Mouse (Mus musculus) cerebellum, adult (tissue): ENCODE results near the gene Phtf2.

Experiments used
- ATAC-seq: cut with Nextera tagmentation; 2 replicates; pipeline ENCODE4 v1.9.2; 2017; ENCODE audit warnings: mild to moderate bottlenecking, moderate library complexity, mixed read lengths; ENCODE audit not compliant: insufficient number of reproducible peaks, low FRiP score, low TSS enrichment

Gene Phtf2

DNA sequence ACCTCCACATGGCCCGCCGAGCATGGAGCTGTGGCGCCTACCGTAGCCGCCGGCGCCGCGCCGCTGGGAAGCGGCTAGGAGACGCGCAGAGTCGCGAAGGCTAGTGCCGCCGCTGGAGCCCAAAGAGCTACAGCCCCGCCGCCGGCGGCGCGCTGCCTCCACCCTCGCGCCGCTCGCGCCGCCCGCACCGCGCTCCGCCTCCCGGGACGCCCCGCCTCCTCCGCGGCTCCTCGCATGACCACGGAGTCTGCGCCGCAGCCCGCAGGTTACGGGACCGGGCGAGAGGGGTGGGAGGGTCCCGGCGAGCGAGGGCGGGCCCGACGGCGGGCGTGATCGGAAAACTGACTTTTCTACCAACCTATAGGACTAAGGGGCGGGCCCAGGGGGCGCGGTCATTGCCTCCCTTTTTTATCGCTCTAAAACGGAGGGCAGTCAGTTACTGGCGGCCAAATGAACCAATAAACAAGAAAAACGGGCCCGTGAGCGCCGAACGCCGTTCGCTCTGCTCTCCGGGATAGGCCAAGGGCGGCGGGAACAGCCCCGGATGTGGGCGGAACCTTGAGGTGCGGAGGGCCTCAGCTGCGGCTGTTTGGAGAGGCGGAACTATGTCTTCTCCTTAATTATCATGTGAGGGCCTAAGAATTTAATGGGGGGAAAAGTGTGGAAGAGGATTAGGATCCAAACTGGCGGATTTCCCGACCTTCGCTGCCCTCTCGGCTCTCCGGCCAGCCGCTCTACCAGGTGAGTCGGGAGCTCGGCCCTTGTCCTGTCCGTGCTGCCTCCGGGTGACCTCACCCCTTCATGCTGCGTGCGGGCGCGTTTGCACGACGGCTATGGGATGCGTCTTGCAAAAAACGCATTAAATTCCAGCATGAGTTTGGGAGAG lies at the start of gene Phtf2, which contains the start of gene Tmem60:
Gene Phtf2 (minus strand): TSS at position 210 of the 886 bp plus-strand sequence.
Gene Tmem60 (plus strand): TSS at position 277 of the 886 bp plus-strand sequence.
- ATAC-seq: peak; percentile 94

- ATAC-seq: no peak
Measured at GRCm38 (mm10) chr5:20931300-20931699, 49.4 kb upstream of the Phtf2 start.

DNA sequence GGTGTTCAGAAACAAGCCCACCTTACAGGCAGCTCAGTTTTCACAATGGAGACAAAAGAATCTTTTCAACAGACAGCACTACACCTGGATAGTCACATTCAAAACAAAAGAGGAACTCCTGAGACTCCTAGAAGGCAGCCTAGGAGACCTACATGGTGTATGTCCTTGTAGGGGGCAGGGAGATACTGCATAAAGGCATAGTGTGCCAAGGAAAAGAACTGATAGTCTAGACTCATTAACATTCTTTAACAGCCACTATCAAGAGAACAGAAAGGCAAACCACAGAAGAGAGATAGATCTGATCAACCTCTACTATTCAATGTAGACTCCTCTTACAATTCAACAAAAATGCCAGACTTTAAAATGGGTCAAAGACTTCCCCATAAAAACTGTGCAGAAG lies 48.5 kb upstream of the Phtf2 start:
- ATAC-seq: no peak

- no peak for ATAC-seq
Measured at GRCm38 (mm10) chr5:20929669-20930151, 47.8 kb upstream of the Phtf2 start.

- ATAC-seq: no peak
Measured at GRCm38 (mm10) chr5:20925451-20925850, 43.5 kb upstream of the Phtf2 start.

GRCm38 (mm10) chr5:20924608-20925007 lies 42.7 kb upstream of the Phtf2 start:
- no peak for ATAC-seq

GRCm38 (mm10) chr5:20919566-20919965 lies 37.6 kb upstream of the Phtf2 start:
- no peak for ATAC-seq

GRCm38 (mm10) chr5:20918967-20919366 lies 37.0 kb upstream of the Phtf2 start:
- ATAC-seq: no peak

DNA sequence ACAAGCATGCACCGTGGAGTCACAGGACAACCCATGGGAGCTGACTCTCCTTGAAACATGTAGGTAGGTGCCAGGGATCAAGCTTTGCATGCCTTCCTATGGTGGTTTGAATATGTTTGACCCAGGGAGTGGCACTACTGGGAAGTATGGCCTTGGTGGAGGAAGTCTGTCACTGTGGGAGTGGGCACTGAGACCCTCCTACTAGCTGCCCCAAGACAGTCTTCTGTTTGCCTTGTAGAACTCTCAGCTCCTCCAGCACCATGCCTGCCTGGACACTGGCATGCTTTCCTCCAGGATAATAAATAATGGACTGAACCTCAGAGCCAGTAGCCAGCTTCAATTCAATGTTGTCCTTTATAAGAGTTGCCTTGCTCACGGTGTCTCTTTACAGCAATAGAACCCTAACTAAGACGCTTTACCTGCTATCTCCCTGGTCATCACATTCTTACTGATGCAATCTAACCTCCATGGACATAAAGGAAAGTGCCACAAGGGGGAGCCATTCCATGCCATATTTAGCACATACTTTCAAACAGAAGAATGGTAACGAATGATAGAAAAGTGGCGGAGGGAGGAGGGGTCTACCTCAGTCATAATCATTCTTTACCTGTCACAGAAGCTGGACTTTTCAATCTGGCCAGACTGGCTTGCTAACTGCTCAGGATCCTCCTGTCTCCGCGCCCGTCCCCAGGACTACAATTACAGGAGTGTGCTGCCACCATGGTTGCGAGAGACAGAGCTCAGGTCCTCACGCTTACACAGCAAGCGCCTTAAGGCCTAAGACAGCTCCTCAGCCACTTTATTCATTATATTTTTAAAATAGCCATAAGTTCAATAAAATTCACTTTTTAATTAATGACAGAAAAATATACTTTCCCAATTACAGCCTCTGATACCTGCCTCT lies 31.7 kb upstream of the Phtf2 start:
- ATAC-seq: peak; percentile 90

DNA sequence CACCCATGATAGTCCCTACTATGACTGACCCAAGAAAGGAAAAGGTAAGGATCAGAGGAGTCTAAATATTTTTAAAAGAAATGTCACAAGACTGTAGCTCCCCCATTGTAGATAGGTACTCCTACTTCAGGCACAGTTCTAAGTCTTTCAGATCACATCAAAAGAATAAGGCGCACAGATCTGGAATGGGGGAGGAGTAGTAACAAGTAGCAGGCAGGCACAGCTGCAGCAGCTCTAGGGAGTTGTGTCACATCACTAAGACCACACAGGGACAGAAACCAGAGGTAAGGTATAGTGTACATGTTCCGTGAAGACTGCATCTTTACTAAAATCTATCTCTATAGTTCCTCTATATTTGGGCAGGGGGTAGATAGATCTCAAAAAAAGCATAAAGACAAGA lies 29.8 kb upstream of the Phtf2 start:
- ATAC-seq: no peak

GRCm38 (mm10) chr5:20906191-20906590 lies 24.3 kb upstream of the Phtf2 start:
- ATAC-seq: no peak

DNA sequence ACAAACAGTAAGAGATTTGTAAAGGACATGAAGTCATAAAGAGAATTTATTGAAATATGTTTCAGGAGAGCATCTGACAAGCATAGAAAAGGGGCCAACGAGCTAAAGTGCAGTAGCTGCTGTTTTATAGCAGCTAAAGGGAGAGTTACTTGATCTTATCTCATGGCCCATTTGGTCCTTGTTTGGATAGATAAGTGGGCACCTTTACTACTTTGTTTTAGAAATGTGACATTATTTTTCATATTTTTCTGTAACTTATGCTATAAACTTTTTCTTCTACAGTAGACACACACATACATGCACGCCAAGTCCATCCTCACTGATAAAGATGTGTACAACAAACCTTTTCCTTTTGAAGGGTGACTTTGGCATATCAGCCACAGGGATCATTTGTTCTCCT lies 23.5 kb upstream of the Phtf2 start:
- ATAC-seq: no peak

GRCm38 (mm10) chr5:20904647-20905046 lies 22.7 kb upstream of the Phtf2 start:
- no peak for ATAC-seq

- no peak for ATAC-seq
Measured at GRCm38 (mm10) chr5:20897446-20898167, 15.7 kb upstream of the Phtf2 start.

DNA sequence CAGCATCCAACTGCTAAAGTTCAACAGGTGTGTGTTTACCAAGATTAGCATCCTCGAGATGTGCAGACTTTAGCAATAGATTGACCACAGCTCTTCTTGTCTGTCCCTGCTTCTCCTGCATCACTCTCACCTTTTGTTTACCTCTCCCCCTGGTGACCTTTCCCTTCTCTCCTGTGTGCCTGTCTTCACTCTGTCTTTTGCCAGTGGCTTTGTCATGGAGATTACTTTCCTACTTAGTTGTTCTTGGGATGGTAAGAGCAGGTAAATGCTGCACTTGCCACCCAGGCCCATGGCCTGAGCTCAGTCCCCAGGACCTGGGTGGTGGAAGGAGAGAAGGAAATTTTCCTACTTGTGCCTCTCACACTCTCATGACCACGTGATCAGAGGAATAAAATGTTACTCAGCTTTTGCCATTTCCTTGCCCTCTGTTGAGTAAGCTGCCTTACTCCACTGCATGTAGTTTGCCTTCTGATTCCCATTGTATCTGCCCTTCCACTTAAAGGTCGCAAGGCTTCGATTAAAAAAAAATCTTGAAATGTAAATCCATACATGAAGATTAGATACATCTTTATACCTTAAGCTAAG lies 2.2 kb upstream of the Phtf2 start:
- ATAC-seq: no peak

DNA sequence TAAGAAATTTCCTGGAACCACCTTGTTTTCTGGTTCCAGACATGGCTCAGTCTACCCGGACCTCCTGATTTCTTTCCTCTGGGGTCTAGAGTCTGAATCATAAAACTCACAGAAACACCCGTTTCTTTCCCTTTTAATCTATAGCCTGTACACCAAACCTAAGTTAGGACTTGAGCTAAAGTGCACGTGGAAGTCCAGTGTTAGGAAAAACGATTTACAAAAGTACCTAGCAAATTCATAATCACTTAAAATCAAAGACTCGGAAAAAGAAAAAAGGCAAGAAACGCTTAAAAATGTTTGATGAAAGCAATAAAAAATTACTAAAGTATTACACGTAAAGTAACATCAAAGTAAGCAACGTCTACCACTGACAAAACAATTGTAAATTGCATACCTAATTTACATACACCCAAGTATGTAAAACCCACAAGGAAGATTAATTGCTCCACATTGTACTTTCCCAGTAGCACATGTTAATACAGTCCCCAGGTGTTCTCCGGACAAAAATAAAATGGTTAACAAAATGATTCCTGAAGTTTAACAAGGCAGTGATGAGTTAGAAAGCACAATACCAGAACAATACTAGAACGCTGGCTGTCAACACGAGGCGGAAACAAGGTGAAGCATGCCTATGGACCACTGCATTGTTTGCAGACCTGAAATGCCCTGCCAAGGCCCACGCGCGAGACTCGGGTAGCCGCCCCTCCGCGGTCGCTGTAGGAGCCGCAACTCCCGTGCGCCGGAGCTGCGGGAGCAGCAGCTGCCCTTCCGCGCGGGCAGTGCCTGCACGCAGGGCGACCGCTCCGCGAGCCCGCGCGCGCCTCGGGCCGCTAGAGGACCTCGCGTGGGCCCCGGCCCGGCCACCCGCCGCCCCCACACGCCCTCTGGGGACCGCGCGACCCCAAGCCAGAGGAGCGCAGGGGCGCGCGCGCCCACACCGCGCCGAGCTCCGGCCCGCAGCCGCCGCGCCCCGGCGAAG lies 838 bp downstream of the Phtf2 start:
- peak; percentile 41 for ATAC-seq

DNA sequence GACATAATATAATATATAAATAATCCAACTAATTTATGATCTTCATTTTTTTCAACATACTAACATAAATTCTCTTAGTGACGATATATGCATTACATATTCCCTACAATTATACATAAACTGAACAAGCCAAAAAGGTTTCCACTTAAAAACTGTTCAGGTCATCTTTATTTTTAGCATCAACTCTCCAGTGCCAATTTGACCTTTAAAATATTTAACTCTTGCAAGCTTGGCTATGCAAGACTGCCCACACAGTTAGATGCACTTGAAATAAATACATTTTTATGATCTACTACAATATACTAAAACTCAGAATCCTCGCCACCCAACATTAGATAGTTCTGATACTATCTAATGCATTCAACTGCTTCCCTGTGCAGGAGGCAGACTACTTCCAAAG lies 1.5 kb downstream of the Phtf2 start:
- no peak for ATAC-seq

DNA sequence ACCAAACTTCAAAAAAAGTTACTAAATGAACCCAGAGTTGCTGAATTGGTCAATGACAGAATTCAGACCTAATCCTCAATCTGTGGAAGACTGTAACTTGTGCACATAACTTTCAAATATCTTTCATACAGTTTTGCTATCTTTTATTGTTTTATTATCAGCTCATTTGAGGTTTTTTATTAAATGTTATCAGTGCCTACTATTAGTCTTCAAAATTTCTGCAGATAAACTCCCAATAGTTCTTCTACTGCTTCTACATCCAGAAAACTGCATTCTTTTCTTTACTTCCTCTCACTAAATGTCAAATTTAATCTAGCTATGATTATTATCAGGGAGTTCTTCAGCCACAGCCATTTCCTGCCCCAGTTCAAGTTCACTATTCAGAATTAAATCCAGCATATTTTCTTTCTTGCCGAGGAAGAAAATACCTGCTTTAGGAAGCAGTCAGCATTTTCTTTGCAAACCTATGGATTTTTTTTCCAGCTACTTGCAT lies 4.9 kb downstream of the Phtf2 start:
- ATAC-seq: no peak

GRCm38 (mm10) chr5:20873146-20873545 lies 8.8 kb downstream of the Phtf2 start:
- no peak for ATAC-seq
